Mouse (Mus musculus) CD4-positive, CD25-positive, alpha-beta regulatory T cell, adult 9 weeks (primary cell): ENCODE measurements around the gene AU015836. TPM values are rescaled to one million over a fixed set of nuclear protein-coding genes. Genes with fewer than 3 reads are reported as not detected.

ENCODE experiments used
- polyA plus RNA-seq: library from polyadenylated mRNA; unstranded; fragments of 100-300 nt; shearing (Covaris generic); gene quantifications from one replicate; pipeline ENCODE4 v1.2.1, GENCODE M21; 2017

Gene AU015836
- polyA plus RNA-seq = not detected

DNA sequence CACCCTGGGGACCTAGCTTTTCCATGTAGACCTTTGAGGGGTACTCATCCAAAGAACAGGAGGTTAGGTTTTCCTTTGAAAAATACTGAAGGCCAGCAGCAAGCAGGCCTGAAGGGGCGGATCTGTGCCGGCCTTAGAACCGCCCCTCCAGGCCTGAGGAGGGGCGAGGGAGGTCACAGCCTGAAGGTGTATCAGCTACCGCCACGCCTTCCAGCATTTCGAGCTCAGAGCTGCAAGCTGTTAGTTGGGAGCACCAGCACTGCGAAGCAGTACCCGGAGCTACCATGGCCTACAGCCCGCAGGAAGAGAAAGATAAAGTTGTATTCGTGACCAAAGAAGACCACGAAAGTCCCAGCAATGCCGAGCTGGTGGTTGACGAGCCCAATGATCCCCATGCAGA is at the start of gene AU015836:
Gene AU015836 (plus strand): TSS at position 216 of the 400 bp plus-strand sequence.

Other genes starting within 250 kb of the AU015836 start
- gene Pdk3, start 136.5 kb upstream of the AU015836 start, polyA plus RNA-seq = 18.3 TPM
- 50.1 TPM for gene Zfx, start 155.0 kb downstream of the AU015836 start, polyA plus RNA-seq
- 58.1 TPM for gene Eif2s3x, start 244.2 kb downstream of the AU015836 start, polyA plus RNA-seq